Mouse (Mus musculus): ENCODE measurements around the gene Ipp. TPM values are rescaled to one million over a fixed set of nuclear protein-coding genes. Genes with fewer than 3 reads are reported as not detected.

Ipp gene
- total RNA-seq, 2 experiments from 2014 or later: 18.9 to 20.1 TPM

DNA sequence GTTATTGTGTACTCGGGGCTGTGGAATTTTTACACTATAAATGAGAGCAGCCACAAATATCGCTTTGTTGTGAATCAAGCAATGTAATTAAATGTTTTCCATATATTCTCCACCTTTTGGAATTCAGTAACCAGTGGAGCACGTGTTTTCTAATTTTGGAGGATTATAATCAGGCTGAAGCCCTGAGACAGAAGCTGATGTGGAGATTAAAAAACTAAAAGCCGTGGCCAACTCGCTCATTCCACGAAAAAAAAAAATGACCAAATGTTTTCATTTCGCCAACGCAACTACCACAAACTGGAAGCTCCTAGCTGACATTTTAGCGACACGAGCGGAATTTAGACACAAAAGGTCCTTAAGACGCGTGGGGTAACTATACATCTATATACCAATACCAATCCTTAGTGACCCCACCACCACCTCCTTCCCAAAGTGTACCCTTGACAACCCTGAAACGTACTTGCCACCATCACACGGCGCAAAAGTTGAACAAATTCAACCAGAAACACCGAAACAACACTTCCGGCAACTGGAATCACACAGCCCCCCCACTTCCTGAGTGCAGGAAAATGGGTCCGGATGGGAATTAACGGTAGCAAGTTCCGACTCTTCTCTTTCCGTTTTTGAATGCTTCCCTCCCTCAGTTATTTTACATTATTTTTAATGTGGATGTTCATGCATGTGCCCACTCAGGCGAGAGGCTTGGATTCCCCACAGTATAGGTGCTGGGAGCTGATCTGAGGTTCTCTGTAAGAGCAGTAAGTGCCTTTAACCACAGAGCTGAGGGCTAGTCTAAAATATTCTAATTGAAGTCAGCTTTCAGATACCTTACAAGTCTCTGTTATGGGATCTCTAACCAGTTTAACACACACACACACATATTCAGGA lies 48.3 kb downstream of the Ipp start, which contains the start of gene Tmem69:
Gene Tmem69 (minus strand): TSS at position 524 of the 888 bp plus-strand sequence.
- peak; percentile 78 to 88 for DNase-seq (ENCODE audit: low spot score in 2 of 2)
- intact Hi-C loops (cut with DNase I): loop anchor here (5.0 to 10.0 kb wide), 2 partner anchors 333 to 391 kb away; partner anchors contain the start of genes Pik3r3 and Tspan1

GRCm38 (mm10) chr4:116556561-116557305 lies 49.4 kb downstream of the Ipp start:
- intact Hi-C loops (cut with DNase I): loop anchor here (1.0 to 10.0 kb wide), 3 partner anchors 129 to 392 kb away; partner anchors contain the start of genes Pik3r3, Prdx1 and Tspan1
- peak; percentile 96 to 97 for DNase-seq (ENCODE audit: low spot score in 2 of 2)

DNA sequence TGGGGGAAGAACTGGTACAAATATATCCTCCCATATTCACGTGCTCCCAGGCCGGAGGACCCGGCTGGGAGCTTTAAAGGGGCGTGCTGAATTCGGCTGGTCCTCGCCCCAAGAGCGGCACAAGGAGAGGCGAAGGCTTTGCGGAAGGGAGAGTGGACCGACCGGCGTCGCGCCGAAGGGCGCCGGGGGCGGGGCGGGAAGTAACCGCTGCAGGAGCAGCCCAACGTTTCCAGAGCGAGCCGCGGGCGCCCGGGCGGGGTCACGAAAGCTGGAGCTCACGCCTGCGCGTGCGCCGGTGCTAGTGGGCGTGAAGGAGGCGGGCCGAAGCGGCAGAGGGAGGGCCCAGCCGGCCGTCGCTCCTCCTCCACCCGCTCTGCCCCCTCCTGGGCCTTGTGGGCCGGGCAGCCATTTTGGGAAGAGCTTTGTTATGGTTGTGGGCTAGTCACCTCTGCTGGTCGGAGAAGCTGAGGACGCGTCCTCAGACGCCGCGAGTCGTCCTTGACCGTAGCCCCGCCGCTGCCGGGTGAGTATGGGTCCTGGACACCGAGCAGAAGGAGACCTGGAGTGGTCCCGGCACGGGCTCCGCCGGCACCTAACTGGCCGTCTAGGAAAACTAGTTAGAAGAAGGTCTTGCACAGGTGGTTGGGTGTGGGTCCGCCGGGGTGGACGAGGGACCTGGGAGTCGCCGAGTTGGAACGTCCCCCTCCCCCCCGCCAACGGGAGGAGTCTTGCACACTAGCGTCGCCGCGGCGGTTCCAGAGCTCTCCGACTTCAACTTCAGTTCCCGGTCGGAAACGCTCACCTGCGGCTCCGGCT lies 50.2 kb downstream of the Ipp start, which contains the start of gene Gpbp1l1:
Gene Gpbp1l1 (plus strand): TSS at position 353 of the 816 bp plus-strand sequence.
- DNase-seq (ENCODE audit: low spot score in 2 of 2): peak; percentile 97 to 98

DNA sequence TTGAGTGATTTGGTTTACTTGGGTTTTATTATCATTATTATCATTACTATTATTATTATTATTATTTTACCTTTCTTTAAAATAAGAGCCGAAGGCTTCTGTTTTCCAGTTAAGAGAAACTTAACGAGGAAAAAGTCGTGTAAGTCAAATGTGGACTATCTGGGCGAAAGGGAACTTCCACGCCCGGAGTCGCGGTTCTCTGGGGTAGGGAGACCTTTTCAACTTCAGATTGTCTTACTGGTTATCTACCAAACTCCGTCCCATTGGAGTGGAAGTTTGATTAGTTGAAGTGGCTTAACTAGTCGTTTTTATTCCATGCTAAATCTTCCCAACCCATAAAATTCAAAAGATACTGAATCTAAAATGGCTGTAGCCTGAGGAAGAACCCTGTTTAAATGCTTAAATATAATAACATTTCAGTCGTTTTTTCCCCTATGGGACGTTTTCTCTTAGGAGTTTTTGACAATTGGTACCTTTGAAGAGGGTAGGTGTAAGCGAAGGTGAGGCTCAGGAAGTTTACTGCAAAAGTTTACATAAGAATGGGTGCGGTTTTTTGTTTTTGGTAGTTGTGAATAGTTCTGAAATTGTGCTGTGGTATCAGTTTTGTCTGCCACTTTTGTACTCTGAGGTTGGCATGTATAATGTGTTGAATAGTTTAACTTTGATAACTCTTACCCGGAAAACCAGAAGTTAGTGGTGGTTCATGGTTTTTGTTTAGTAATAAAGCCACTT lies 51.0 kb downstream of the Ipp start:
- DNase-seq (ENCODE audit: low spot score in 2 of 2): no peak
- intact Hi-C loops (cut with DNase I): loop anchor here (5.0 to 10.0 kb wide), 2 partner anchors 336 to 394 kb away; partner anchors contain the start of genes Pik3r3 and Tspan1

More for the DNA sequence above, 50.2 kb downstream of the Ipp start, which contains the start of gene Gpbp1l1:
- intact Hi-C loops (cut with DNase I): loop anchor here (1.0 to 10.0 kb wide), 3 partner anchors 128 to 393 kb away; partner anchors contain the start of genes Pik3r3, Prdx1 and Tspan1

Other genes with a start within 250 kb of the Ipp start
- 100 to 1,000 TPM; 102 to 104 TPM for gene Mast2, start 43.4 kb upstream of the Ipp start, total RNA-seq (2021)
- 10 to 100 TPM in 1 of 2 experiments, 1 to 10 TPM in 1; 9.8 to 10.6 TPM for gene Tmem69, start 48.4 kb downstream of the Ipp start, total RNA-seq (2021)
- 10 to 100 TPM; 40.8 to 43.6 TPM for gene Gpbp1l1, start 50.1 kb downstream of the Ipp start, total RNA-seq (2021)
- gene Ccdc17, start 89.1 kb downstream of the Ipp start, total RNA-seq (2021): 1 to 10 TPM; 5.0 to 5.5 TPM
- gene Nasp, start 120.4 kb downstream of the Ipp start, total RNA-seq (2021): 10 to 100 TPM; 32.3 to 36.8 TPM
- 100 to 1,000 TPM; 396 to 420 TPM for gene Akr1a1, start 144.1 kb downstream of the Ipp start, total RNA-seq (2021)
- gene Prdx1, start 178.0 kb downstream of the Ipp start, total RNA-seq (2021): 100 to 1,000 TPM; 158 to 160 TPM
- 10 to 100 TPM; 16.2 to 17.1 TPM for gene Mmachc, start 200.9 kb downstream of the Ipp start, total RNA-seq (2021)
- gene Ccdc163, start 201.0 kb downstream of the Ipp start, total RNA-seq (2021): 1 to 10 TPM; 4.0 to 6.5 TPM
- gene Tesk2, start 213.4 kb downstream of the Ipp start, total RNA-seq (2021): 1 to 10 TPM; 4.2 to 5.8 TPM